Mouse (Mus musculus): ENCODE data around the gene F8. TPM values are rescaled to one million over a fixed set of nuclear protein-coding genes. Genes with fewer than 3 reads are reported as not detected.
"Not testable (repeated sequence)": the region's sequence is repeated elsewhere in the genome, so short reads cannot be mapped to it uniquely, and the experiment has no call there.

The F8 gene
- polyA plus RNA-seq, 1 experiment from 2014 or later, result 2.9 TPM

- H3K36me3 ChIP-seq (ENCODE audit: control insufficient read depth, insufficient read depth, low read length), result no peaks in the 10 kb centered on the region
- no peak overlapping the region for H3K27ac ChIP-seq (ENCODE audit: low read length)
- H3K9me3 ChIP-seq (ENCODE audit: control insufficient read depth, low read depth, low read length), result no peaks in the 10 kb centered on the region
- no peak overlapping the region for H3K4me3 ChIP-seq (ENCODE audit: low read depth, low read length)
- ATAC-seq (ENCODE audit: insufficient number of reproducible peaks, insufficient read depth, low FRiP score, low read depth), result no peak
- no peaks in the 10 kb centered on the region for H3K4me1 ChIP-seq (ENCODE audit: control insufficient read depth, insufficient read depth, low read length)
- no peak overlapping the region for H3K9ac ChIP-seq (replicated peaks; ENCODE audit: low read depth, low read length)
- H3K27me3 ChIP-seq (ENCODE audit: control insufficient read depth, insufficient read depth, low read length), result no peaks in the 10 kb centered on the region
- H3K4me2 ChIP-seq (replicated peaks; ENCODE audit: low read depth, low read length), result no peak overlapping the region
Measured at GRCm38 (mm10) chrX:75376815-75377214, 5.6 kb downstream of the F8 start.

- no peaks in the 10 kb centered on the region for H3K36me3 ChIP-seq (ENCODE audit: control insufficient read depth, insufficient read depth, low read length)
- no peak overlapping the region for H3K4me2 ChIP-seq (replicated peaks; ENCODE audit: low read depth, low read length)
- H3K9ac ChIP-seq (replicated peaks; ENCODE audit: low read depth, low read length), result no peak overlapping the region
- no peak for ATAC-seq (ENCODE audit: insufficient number of reproducible peaks, insufficient read depth, low FRiP score, low read depth)
- H3K9me3 ChIP-seq (ENCODE audit: control insufficient read depth, low read depth, low read length), result no peaks in the 10 kb centered on the region
- H3K27me3 ChIP-seq (ENCODE audit: control insufficient read depth, insufficient read depth, low read length), result no peaks in the 10 kb centered on the region
- 37% methylated on average over 2 of the region's 2 CpGs for WGBS
- no peak overlapping the region for H3K27ac ChIP-seq (ENCODE audit: low read length)
- H3K4me1 ChIP-seq (ENCODE audit: control insufficient read depth, insufficient read depth, low read length), result no peaks in the 10 kb centered on the region
- no peak overlapping the region for H3K4me3 ChIP-seq (ENCODE audit: low read depth, low read length)
Measured at GRCm38 (mm10) chrX:75372666-75373425, 9.6 kb downstream of the F8 start.

DNA sequence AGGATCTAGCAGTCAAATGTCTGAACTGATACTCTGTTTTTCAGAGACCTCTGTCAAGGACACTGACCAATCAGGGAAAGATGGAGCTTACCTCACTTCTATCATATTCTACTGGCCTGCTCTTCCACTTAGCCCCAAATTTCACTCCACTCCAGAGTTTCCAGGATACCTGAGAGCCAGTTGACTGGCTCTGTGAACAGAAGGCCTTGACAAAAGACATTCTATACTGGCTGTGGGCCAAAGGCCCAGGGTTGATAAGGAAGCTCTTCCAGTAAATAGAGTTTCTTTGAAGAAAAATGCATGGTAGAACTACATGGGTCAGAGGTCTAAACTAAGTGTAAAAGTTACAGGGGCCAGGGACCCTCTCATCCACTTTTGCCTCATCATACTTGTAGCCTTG, 12.2 kb downstream of the F8 start:
- H3K36me3 ChIP-seq (ENCODE audit: control insufficient read depth, insufficient read depth, low read length), result no peaks in the 10 kb centered on the region
- no peak overlapping the region for H3K4me3 ChIP-seq (ENCODE audit: low read depth, low read length)
- no peak overlapping the region for H3K4me2 ChIP-seq (replicated peaks; ENCODE audit: low read depth, low read length)
- no peak for ATAC-seq (ENCODE audit: insufficient number of reproducible peaks, insufficient read depth, low FRiP score, low read depth)
- no peak overlapping the region for H3K9ac ChIP-seq (replicated peaks; ENCODE audit: low read depth, low read length)
- H3K4me1 ChIP-seq (ENCODE audit: control insufficient read depth, insufficient read depth, low read length), result no peaks in the 10 kb centered on the region
- H3K9me3 ChIP-seq (ENCODE audit: control insufficient read depth, low read depth, low read length), result no peaks in the 10 kb centered on the region
- no peaks in the 10 kb centered on the region for H3K27me3 ChIP-seq (ENCODE audit: control insufficient read depth, insufficient read depth, low read length)
- no peak overlapping the region for H3K27ac ChIP-seq (ENCODE audit: low read length)

DNA sequence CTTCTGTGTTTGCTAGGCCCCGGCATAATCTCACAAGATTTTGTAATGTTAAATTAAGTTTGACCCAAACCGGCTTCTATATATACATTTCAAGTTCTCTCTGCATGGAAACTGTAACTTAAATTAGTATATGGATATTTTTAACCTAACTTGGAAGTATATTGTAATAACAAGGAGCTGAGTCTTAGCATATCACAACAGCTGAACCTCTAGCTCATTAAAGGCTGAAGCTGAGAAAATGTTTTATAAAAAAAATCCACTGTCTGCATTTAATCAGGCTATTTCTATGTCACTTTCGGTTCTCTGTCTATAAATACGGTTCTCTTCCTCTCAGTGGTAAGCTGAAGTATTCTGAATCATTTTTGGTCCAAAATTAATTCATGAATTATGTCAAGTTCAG, 58.9 kb downstream of the F8 start:
- Histone ChIP-seq H3K4me3 (ENCODE audit: low read depth, low read length) (no peak overlapping the region), H3K9ac (replicated peaks; ENCODE audit: low read depth, low read length) (no peak overlapping the region), H3K27ac (ENCODE audit: low read length) (no peak overlapping the region), H3K36me3 (ENCODE audit: control insufficient read depth, insufficient read depth, low read length) (no peaks in the 10 kb centered on the region), H3K4me1 (ENCODE audit: control insufficient read depth, insufficient read depth, low read length) (no peaks in the 10 kb centered on the region), H3K4me2 (replicated peaks; ENCODE audit: low read depth, low read length) (no peak overlapping the region), H3K9me3 (ENCODE audit: control insufficient read depth, low read depth, low read length) (no peaks in the 10 kb centered on the region), H3K27me3 (ENCODE audit: control insufficient read depth, insufficient read depth, low read length) (no peaks in the 10 kb centered on the region)
- 87% methylated on average over 4 of the region's 4 CpGs for WGBS
- no peak for ATAC-seq (ENCODE audit: insufficient number of reproducible peaks, insufficient read depth, low FRiP score, low read depth)

DNA sequence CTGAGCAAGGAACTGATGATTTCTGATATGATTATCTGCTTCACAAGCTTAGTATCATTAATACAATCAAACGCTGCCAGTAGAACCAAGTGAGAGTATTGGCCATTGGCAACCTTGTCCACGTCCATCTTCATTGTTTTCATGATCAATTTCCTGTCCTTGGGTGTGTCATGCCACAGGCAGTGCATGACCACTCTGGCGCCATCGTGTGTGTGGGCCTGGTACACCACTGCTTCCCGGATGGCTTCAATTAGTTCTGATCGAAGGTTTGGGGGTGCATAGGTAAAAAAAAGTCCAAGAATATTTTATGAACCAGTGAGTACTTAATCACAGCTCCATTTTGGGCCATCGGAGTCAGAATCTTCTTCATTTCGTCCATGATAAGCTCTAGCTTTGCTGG, 110.7 kb downstream of the F8 start:
- H3K4me3 ChIP-seq (ENCODE audit: low read depth, low read length), result no peak overlapping the region
- no peaks in the 10 kb centered on the region for H3K9me3 ChIP-seq (ENCODE audit: control insufficient read depth, low read depth, low read length)
- ATAC-seq (ENCODE audit: insufficient number of reproducible peaks, insufficient read depth, low FRiP score, low read depth), result no peak
- WGBS, result 68% methylated on average over 8 of the region's 8 CpGs
- no peaks in the 10 kb centered on the region for H3K27me3 ChIP-seq (ENCODE audit: control insufficient read depth, insufficient read depth, low read length)
- no peak overlapping the region for H3K4me2 ChIP-seq (replicated peaks; ENCODE audit: low read depth, low read length)
- no peaks in the 10 kb centered on the region for H3K36me3 ChIP-seq (ENCODE audit: control insufficient read depth, insufficient read depth, low read length)
- no peaks in the 10 kb centered on the region for H3K4me1 ChIP-seq (ENCODE audit: control insufficient read depth, insufficient read depth, low read length)
- H3K27ac ChIP-seq (ENCODE audit: low read length), result no peak overlapping the region
- H3K9ac ChIP-seq (replicated peaks; ENCODE audit: low read depth, low read length), result no peak overlapping the region

DNA sequence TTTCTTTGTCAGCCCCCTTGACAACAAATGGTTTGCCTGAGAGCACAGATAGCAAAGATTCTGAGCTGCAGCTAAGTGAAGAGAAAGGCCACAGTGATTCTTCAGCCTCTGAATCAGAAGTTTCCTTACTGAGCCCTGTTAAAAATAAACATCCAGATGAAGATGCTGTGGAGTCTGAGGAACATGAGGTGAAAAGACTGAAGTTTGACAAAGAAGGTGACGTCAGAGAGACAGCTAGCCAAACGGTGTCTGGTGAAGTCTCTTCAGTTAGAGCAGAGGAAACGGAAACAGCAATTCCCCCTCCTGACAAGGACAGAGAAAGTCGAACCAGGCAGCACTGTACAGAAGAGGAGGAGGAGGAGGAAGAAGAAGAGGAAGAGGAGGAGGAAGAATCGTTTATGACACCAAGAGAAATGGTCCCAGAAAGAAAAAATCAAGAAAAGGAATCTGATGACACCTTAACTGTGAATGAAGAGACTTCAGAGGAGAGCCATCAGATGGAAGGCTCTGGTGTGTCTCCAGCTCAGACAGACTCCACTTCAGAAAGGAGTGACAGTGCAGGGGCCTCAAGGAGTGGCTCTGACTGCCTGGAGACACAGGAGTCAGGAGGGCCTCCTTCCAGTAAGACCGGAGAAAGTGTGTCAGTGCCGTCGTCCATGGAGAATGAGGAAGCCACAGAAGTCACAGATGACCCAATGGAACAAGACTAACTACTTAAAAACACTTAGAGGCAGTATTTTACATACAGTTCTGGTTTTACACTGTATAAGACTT, 148.6 kb downstream of the F8 start:
- not testable (repeated sequence) for H3K27ac ChIP-seq (ENCODE audit: low read length); ATAC-seq (ENCODE audit: insufficient number of reproducible peaks, insufficient read depth, low FRiP score, low read depth); H3K9me3 ChIP-seq (ENCODE audit: control insufficient read depth, low read depth, low read length); H3K4me1 ChIP-seq (ENCODE audit: control insufficient read depth, insufficient read depth, low read length); H3K36me3 ChIP-seq (ENCODE audit: control insufficient read depth, insufficient read depth, low read length); H3K9ac ChIP-seq (replicated peaks; ENCODE audit: low read depth, low read length); H3K4me2 ChIP-seq (replicated peaks; ENCODE audit: low read depth, low read length); H3K27me3 ChIP-seq (ENCODE audit: control insufficient read depth, insufficient read depth, low read length); H3K4me3 ChIP-seq (ENCODE audit: low read depth, low read length)
- 48% methylated on average over 7 of the region's 8 CpGs for WGBS

DNA sequence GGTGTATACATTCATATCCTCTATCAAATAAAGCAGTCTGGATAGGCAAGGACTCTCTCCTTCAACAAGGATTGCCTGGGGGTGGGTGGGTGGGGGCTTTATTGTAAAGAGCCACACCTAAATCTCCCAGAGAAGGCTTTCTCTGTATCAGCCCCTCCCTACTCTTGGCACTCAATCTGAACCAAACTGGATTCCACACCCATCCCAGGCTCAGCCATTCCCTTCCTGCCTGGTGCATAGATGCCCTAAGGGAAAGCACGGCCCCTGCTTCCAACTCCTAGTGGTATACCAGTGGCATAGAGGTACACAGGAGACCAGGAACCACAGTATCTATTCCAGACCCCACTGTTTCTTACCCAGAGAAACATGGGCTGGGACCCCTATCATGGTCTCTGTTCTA, 151.0 kb downstream of the F8 start:
- no peak overlapping the region for H3K4me2 ChIP-seq (replicated peaks; ENCODE audit: low read depth, low read length)
- no peak overlapping the region for H3K27ac ChIP-seq (ENCODE audit: low read length)
- H3K4me3 ChIP-seq (ENCODE audit: low read depth, low read length), result no peak overlapping the region
- H3K36me3 ChIP-seq (ENCODE audit: control insufficient read depth, insufficient read depth, low read length), result no peaks in the 10 kb centered on the region
- H3K4me1 ChIP-seq (ENCODE audit: control insufficient read depth, insufficient read depth, low read length), result no peaks in the 10 kb centered on the region
- no peaks in the 10 kb centered on the region for H3K9me3 ChIP-seq (ENCODE audit: control insufficient read depth, low read depth, low read length)
- 75% methylated on average over 1 of the region's 1 CpGs for WGBS
- H3K9ac ChIP-seq (replicated peaks; ENCODE audit: low read depth, low read length), result no peak overlapping the region
- no peak for ATAC-seq (ENCODE audit: insufficient number of reproducible peaks, insufficient read depth, low FRiP score, low read depth)
- H3K27me3 ChIP-seq (ENCODE audit: control insufficient read depth, insufficient read depth, low read length), result no peaks in the 10 kb centered on the region

DNA sequence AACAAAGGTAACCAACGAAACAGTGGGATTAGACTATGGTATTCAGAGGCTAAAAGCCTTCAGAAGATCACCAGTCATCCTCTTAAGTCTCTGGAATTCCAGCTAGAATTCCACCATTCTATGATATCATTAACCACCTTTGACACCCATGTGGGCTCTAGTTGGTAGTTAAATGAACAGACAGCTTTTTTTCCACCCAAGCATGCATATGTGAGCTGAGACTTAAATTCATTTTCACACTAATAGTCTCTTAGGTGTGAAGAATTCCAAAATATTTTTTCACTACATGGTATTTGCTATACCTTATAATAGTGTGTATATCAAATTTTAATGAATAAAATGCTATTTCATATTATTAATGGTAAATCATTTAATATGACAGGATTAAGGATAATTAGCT, 218.7 kb downstream of the F8 start, which contains the start of gene Smim9:
Gene Smim9, minus strand, starts transcription at position 101 of the 400 bp plus-strand sequence.
- no peak within 1 kb of the TSS for H3K9ac ChIP-seq (replicated peaks; ENCODE audit: low read depth, low read length)
- no peak within 1 kb of the TSS for H3K4me2 ChIP-seq (replicated peaks; ENCODE audit: low read depth, low read length)
- H3K4me3 ChIP-seq (ENCODE audit: low read depth, low read length), result no peak within 1 kb of the TSS
- no peaks in the 10 kb centered on the region for H3K36me3 ChIP-seq (ENCODE audit: control insufficient read depth, insufficient read depth, low read length)
- no peaks in the 10 kb centered on the region for H3K27me3 ChIP-seq (ENCODE audit: control insufficient read depth, insufficient read depth, low read length)
- no peaks in the 10 kb centered on the region for H3K4me1 ChIP-seq (ENCODE audit: control insufficient read depth, insufficient read depth, low read length)
- no peak within 1 kb of the TSS for H3K27ac ChIP-seq (ENCODE audit: low read length)
- ATAC-seq (ENCODE audit: insufficient number of reproducible peaks, insufficient read depth, low FRiP score, low read depth), result no peak
- 53% methylated on average over 1 of the region's 1 CpGs for WGBS
- no peaks in the 10 kb centered on the region for H3K9me3 ChIP-seq (ENCODE audit: control insufficient read depth, low read depth, low read length)

All from stomach, embryonic 14.5 days (tissue).